Mouse (Mus musculus): ENCODE data around the gene Wdr5.

Gene Wdr5

GRCm38 (mm10) chr2:27547986-27548385, 33.0 kb downstream of the Wdr5 start:
- peak; percentile 41 for DNase-seq (ENCODE audit: extremely low read depth, low read depth)

DNA sequence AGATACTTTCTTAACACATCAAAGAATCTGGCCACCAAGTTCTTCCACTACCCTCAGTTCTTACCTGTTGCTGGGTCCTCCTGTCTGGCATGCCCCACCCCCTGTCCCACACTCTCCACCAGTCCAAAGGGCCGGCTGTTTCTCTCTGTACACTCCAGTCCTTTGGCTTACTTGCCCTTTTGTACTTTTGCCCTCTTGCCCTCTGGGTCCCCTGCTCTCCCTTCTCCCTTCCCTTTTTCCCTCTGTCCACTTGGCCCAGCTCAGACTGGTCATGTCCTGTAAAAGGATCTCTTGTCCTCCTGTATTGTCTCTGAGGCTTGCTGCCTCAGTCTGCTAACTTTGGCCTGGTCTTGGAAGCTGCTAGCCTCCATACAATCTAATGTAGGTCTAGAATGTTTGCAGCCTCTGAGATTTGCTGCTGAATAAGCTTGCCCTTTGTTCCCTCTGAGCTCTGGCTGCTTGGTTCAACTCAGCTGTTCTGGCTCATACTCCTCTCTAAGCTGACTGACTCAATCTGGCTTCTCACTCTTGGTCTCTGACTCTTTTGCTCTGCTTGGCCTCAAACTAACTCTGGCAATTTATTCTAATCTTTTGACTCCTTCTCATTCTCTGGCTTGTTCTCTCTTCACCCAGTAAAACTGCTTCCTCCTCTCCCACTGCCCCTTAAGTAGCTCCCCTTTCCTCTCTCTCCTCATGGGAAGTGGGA, 33.9 kb downstream of the Wdr5 start:
- no peak for DNase-seq (ENCODE audit: extremely low read depth, low read depth)

- peak; percentile 26 for DNase-seq (ENCODE audit: extremely low read depth, low read depth)
These were observed 37.8 kb downstream of the Wdr5 start for GRCm38 (mm10) chr2:27552620-27553287.

GRCm38 (mm10) chr2:27554308-27554707, 39.4 kb downstream of the Wdr5 start:
- no peak for DNase-seq (ENCODE audit: extremely low read depth, low read depth)

DNA sequence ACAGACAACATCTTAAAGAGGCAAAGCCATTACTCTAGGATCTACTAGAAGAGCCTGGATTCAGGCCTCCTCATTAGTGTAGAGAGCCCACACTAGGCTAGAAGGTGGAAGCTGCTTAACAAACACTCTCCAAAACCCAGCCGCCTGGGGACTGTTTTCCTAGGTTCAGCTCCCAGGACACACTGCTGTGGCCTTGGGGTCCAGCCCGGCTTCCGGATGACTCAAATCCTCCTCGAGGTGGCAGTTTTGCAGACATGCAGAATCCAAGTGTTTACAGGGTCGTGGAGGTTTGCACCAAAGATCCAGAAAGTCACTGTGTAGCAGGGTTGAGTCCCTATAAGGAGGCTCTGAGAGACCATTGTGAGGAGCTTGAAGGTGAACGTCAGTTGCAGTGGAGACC, 42.0 kb downstream of the Wdr5 start:
- DNase-seq (ENCODE audit: extremely low read depth, low read depth) = no peak

DNA sequence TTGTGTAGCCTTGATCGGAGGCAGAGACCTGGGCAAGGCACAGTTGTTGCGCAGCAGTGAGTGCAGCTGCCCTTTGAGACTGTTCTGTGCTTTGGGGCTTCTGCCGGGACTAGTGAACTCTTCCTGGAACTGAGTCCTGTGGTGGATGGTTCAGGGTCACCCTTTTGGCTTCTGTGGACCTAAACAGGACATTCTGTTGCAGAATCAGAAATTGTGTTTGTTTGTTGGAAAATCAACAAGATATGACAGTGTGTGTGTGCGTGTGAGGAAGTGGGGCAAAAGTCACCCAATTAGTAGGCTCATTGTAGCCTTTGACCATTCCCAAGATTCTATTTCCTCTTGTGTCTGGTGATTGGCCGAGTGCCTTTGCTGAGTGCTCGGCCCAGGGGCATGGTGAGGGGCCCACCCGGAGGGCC, 45.8 kb downstream of the Wdr5 start:
- no peak for DNase-seq (ENCODE audit: extremely low read depth, low read depth)

GRCm38 (mm10) chr2:27561159-27561558, 46.2 kb downstream of the Wdr5 start:
- no peak for DNase-seq (ENCODE audit: extremely low read depth, low read depth)

DNA sequence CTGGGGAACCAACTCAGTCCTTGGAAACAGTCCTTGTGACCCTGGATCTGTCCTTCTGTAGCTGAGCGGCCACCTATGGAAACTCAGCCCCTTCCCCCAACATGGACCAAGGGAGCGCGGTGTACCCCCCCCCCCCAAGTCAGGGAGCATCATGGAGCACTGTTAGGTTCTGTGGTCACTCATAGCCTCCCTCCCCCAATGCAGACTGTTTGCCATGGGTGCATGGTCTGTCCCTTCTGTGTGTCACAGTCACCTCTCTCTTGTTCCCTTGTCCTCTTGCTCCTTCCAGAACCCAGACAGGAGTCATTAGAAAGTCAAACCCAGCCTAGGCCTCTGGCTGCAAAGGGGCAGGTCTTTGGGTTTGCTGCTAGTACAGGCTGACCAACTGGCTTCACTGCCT, 46.9 kb downstream of the Wdr5 start:
- DNase-seq (ENCODE audit: extremely low read depth, low read depth) = no peak

DNA sequence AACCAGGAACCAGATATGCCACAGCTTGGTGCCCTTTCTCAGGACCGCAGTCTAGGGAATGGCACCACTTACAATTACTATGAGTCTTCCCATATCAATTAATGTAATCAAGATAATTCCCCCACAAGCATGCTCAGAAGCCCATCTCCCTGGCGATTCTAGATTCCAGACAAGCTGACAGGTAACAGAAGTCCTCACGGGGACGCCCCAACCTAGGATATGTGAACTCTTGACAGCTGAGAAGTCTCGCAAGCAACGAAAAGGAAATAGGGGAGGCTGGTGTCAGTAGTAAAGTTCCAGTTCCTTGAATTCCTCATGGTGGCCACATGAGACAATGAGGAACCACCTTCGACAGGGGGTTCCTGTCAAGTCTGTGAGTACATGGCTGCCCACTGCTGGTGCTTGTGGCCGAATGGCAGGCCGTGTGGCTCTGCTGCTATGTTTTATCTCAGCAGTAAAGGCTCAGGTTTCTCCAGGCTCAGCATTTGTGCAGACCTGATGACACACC, 48.7 kb downstream of the Wdr5 start:
- no peak for DNase-seq (ENCODE audit: extremely low read depth, low read depth)

DNA sequence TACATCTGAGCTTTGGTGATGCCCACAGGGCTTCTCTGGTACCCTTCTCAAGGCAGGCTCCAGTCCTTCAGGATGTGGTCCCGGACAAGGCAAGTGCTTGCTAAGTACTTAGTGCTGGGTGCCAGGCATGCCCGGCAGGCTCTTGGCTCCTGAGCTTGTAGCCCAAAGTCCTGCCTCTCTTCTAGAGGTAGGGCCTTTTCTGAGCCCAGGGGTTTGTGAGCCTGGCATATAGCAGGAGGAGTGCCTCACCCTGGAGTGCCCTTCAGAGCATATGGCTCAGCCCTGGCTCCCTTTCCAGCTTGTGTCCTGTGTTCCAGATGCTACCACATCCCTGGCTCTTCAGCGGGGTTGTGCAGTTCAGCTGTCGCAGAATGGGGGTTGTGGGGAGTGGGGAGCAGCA, 49.7 kb downstream of the Wdr5 start:
- no peak for DNase-seq (ENCODE audit: extremely low read depth, low read depth)

DNA sequence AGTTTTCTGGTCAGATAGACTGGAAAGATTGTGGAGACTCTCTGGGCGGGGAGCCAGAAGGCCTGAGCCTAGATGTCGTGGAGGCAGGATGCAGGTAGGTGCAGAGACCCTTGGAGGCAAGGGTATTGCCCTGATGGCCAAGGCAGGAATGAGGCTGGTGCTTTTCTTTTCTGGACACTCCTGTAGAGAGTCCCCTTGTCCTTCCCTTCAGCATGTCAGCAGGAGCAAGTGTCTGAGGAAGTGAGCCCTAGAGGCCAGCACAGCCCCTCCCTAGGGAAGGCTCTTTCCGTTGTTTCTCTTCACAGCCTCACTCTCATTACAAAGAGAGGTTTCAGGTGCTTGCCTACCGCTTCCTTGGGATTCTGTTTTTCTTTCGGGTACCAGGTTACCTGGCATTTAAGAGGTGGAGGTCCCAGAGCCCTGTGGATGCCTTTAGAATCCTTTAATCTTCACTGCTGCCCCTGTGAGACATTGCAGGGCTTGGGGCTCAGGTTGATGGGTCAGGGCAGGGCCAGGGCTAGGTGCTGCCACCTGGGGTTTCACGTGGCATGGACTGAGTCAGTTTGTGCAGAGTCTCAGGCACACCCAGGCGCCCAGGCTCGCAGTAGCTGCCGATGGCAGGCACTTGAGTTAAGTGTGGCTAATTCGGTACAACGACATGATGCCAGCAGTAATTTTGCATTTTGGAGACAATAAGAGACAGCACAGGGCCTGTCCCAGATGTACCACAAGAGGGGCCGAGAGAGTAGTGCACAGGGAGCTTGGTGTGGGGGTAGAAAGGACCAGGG, 50.6 kb downstream of the Wdr5 start:
- DNase-seq (ENCODE audit: extremely low read depth, low read depth) = no peak

DNA sequence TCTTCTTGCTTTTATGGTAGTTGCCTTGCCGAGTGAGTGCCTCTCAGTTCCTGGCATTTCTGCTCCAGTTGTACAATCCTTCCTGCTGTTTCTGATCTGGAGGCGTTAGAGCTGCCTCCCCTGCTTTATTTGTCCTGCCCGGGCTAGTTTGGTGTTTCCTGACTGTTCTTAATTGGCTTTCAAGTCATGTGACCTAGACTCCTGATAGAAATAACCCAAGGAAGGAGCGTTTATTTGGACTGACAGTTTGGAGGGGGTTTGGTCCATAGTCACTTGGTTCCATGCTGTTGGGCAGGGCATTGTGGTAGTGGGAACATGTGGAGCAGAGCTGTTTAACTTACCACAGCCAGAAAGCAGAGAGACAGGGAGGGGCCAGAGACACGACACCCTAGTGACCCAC, 55.9 kb downstream of the Wdr5 start:
- DNase-seq (ENCODE audit: extremely low read depth, low read depth) = no peak

DNA sequence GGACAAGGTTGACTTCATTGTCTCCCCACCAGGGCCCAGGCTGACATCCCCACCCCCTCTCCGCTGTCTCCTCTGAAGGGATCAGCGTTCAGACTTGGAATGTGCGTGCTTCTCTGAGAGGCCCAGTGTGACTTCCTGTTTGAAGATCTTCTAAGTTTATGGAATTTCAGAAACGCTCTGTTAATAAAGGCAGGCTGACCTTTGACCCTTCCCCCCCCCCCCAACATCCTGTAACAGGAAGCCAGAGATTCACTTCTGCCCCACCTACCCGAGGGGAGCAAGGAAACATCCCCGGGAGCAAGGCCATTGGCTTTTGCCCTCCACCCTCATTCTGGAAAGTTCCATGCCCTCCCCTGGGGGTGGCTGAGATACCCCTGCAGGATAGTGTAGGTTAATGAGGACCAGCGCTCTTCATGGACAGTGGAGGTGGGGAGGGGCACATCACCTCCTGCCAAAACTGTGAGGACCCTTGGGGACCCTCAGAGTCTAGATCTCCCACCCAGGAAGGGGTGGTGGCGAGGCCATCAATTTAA, 57.4 kb downstream of the Wdr5 start:
- no peak for DNase-seq (ENCODE audit: extremely low read depth, low read depth)

DNA sequence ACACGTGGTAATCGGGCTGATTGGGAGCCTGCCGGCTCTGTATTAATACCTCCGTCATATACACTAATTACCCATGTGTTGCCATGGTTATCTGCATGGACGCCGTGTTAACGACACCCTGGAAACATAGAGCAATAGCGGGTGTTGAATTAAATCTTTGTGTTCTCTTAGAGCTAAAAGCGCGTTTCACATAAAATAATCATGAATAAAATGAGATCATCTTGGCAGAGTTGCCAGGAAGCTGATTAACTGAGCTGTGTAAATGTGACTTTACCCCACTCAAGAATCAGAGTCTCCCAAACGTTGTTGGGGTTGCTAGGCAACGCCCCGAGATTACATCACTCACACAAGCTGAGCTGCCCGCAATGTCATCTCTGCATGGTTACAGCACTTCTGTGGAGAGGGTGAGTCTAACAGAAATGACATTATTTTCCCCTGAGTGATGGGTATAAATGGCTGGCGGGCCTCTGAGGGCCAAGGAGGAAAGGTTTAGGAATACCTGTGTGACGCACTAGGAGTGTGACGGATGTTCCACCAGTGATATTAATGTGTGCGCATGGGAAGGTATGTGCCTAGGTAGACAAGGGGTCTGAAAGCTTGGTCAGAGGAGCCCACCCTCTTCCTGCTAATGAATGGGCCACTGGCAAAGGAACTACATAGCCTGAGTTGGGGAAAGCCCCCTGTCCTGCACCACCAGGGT, 58.1 kb downstream of the Wdr5 start:
- DNase-seq (ENCODE audit: extremely low read depth, low read depth) = no peak

GRCm38 (mm10) chr2:27573628-27573966, 58.6 kb downstream of the Wdr5 start:
- no peak for DNase-seq (ENCODE audit: extremely low read depth, low read depth)

DNA sequence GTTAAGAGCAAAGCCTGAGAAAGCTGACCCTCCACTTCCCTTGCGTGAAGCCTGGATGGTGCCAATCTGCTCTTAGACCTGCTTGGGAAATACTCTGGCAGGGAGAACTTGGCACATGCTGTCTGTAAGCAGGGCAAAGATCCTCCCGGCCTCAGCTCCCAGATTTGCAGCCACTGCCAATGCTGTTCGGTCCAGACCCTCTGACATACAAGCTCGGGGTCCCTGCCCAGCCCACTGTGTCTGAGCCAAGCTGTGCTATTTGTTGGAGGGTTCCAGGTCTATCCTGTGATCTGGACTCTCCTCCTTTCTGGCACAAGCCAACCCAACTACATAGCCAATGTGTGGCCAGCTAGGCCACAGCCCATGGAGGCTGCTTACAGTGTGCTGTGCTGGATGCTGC, 61.5 kb downstream of the Wdr5 start:
- DNase-seq (ENCODE audit: extremely low read depth, low read depth) = no peak

GRCm38 (mm10) chr2:27578552-27578951, 63.6 kb downstream of the Wdr5 start:
- no peak for DNase-seq (ENCODE audit: extremely low read depth, low read depth)

DNA sequence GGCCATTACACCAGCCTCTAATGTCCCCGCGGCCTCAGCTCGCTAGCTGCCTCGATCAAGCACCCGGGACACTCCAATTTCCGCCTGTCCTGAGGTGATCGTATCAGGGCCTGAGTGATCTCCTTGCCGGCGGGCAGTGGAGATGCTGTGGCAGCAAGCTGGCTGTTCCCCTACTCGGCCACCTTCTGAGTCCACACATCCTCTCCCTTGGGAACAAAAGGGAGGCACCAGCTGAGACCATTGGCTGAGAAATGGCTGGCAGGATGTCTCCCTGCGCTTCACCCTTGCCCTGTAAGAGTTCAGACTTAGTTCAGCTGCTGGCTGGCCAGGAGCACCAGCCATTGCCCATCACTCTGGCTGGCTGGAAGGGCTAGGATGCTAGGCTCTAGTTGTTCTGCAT, 67.2 kb downstream of the Wdr5 start:
- DNase-seq (ENCODE audit: extremely low read depth, low read depth) = no peak

GRCm38 (mm10) chr2:27583019-27583418, 68.1 kb downstream of the Wdr5 start:
- DNase-seq (ENCODE audit: extremely low read depth, low read depth) = no peak

- DNase-seq (ENCODE audit: extremely low read depth, low read depth) = no peak
These were observed 69.6 kb downstream of the Wdr5 start for GRCm38 (mm10) chr2:27584546-27584945.
